Mouse (Mus musculus): Measurements from ENCODE around the gene Usp31.

DNA sequence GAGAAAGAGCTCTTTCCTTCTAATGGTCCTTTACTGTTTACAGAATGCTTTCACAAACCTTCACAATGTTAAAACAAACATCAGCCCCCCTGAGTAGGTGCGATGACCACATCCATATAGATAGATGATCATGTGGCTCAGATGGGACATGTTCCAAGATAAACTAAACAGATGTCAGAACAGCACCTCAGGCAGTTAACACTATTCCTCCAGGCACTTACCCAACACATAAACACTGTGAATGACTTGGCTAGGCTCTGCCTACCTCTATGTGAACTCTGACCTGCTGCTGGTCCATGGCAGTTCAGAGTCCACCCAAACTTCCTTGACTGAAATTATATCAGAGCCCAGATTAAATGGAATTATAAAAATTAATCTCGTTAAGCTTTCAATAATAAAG lies 54.4 kb downstream of the Usp31 start:
- TF ChIP-seq POLR2A (IDR thresholded peaks at IDR 0.05; ENCODE audit: control insufficient read depth, extremely low read depth, insufficient read depth, low read length, poor library complexity) (no peak), CTCF (IDR thresholded peaks at IDR 0.05; ENCODE audit: borderline replicate concordance, control insufficient read depth, extremely low read depth, insufficient read depth, low read length, poor library complexity) (no peak)
